Mouse (Mus musculus): ENCODE measurements around the gene Gjb3.

DNA sequence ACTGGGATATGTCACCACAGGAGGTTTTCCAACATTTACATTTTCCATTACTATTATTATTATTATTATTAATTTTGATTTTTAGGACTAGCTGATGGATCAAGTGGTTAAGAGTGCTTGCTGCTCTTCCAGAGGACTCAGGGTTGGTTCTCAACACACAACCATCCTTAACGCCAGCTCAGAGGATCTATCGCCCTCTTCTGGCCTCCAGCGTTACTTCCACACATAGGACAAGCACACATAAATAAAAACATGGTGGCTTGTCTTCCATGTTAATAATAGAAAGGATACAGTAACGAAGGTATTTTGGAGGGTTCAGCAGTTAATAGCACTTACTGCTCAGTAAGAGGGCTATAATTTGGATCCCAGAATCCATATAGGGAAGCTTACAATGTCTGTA lies 44.0 kb upstream of the Gjb3 start:
- TF ChIP-seq POLR2A (IDR thresholded peaks at IDR 0.05; ENCODE audit: borderline replicate concordance, extremely low read depth, insufficient read depth, insufficient read length, poor library complexity, severe bottlenecking): no peak
- TF ChIP-seq CTCF (IDR thresholded peaks at IDR 0.05; ENCODE audit: borderline replicate concordance, extremely low read depth, insufficient read depth, insufficient read length): no peak

Data from brain, embryonic 14.5 days (tissue).